Mouse (Mus musculus) CH12.LX (cell line): ENCODE data around the gene Dcbld1. TPM values are rescaled to one million over a fixed set of nuclear protein-coding genes. Genes with fewer than 3 reads are reported as not detected.

Experiments
- DNase-seq: peaks from one replicate; pipeline ENCODE4 v3.0.0-alpha.2; 2013; ENCODE audit errors: extremely low read depth
- H3K27ac ChIP-seq: 2 replicates; pipeline ENCODE4 v1.5.1; 2012; ENCODE audit warnings: low read depth, mild to moderate bottlenecking, control low read depth, moderate library complexity; ENCODE audit not compliant: insufficient read depth
- H3K27me3 ChIP-seq: replicated peaks from 2 replicates; pipeline ENCODE3; 2012; ENCODE audit warnings: inconsistent platforms
- H3K36me3 ChIP-seq, 2 experiments: replicated peaks in 1 of 2; 2 replicates each; pipeline versions ENCODE3 to v1.6.1; 2012; ENCODE audit warnings: inconsistent platforms in 1 of 2, low read length in 1 of 2, mild to moderate bottlenecking in 1 of 2, mixed read lengths in 1 of 2, moderate library complexity in 1 of 2; ENCODE audit not compliant: control insufficient read depth in 1 of 2, insufficient read depth in 1 of 2
- H3K4me1 ChIP-seq, 2 experiments: 2 replicates each; pipeline ENCODE4 v1.6.1; 2012; ENCODE audit warnings: inconsistent platforms in 1 of 2, moderate library complexity in 1 of 2; ENCODE audit not compliant: insufficient read depth in 2 of 2, control insufficient read depth in 1 of 2
- H3K4me2 ChIP-seq: 2 replicates; pipeline ENCODE4 v1.6.1; 2012; ENCODE audit warnings: low read depth, mild to moderate bottlenecking, control low read depth; ENCODE audit not compliant: poor library complexity, insufficient read depth, severe bottlenecking
- H3K4me3 ChIP-seq, 3 experiments: fragments of 150-350 bp in 1 of 3; sonication (generic) in 1 of 3; replicated peaks in 1 of 3; 2 replicates each; pipeline versions ENCODE3 to v1.5.1; 2011 to 2012; ENCODE audit warnings: low read depth in 2 of 3, low read length in 2 of 3, mild to moderate bottlenecking in 2 of 3, moderate library complexity in 2 of 3, control low read depth in 1 of 3, improper control_type of control experiment in 1 of 3, inconsistent platforms in 1 of 3, mixed read lengths in 1 of 3; ENCODE audit not compliant: poor library complexity in 1 of 3
- H3K79me2 ChIP-seq: replicated peaks from 2 replicates; pipeline ENCODE4 v1.6.1; 2012; ENCODE audit warnings: mild to moderate bottlenecking, moderate library complexity; ENCODE audit not compliant: control insufficient read depth, poor library complexity, insufficient read depth, severe bottlenecking; ENCODE audit errors: extremely low read depth
- H3K9ac ChIP-seq: 2 replicates; pipeline ENCODE4 v1.6.1; 2012; ENCODE audit warnings: low read depth, mild to moderate bottlenecking, control low read depth, moderate library complexity; ENCODE audit not compliant: insufficient read depth
- H3K9me3 ChIP-seq: replicated peaks from 2 replicates; pipeline ENCODE3; 2012; ENCODE audit warnings: low read length, inconsistent platforms, mixed read lengths
- BHLHE40 ChIP-seq: IDR thresholded peaks from 2 replicates; pipeline ENCODE4 v1.6.1; 2011; ENCODE audit warnings: mild to moderate bottlenecking, low read depth, low read length, improper control_type of control experiment
- CHD1 ChIP-seq: IDR thresholded peaks from 2 replicates; pipeline ENCODE4 v1.6.1; 2012; ENCODE audit warnings: low read depth, low read length, improper control_type of control experiment, inconsistent platforms
- CTCF ChIP-seq, 2 experiments: IDR thresholded peaks in 1 of 2; conservative IDR thresholded peaks in 1 of 2; 2 replicates each; pipeline ENCODE4 v1.5.1; 2011 to 2012; ENCODE audit warnings: low read depth in 2 of 2, low read length in 2 of 2, improper control_type of control experiment in 1 of 2, inconsistent platforms in 1 of 2, mild to moderate bottlenecking in 1 of 2, moderate library complexity in 1 of 2
- E2F4 ChIP-seq: IDR thresholded peaks from 2 replicates; pipeline ENCODE4 v1.6.1; 2011; ENCODE audit warnings: low read depth, low read length, improper control_type of control experiment; ENCODE audit not compliant: insufficient replicate concordance
- ELF1 ChIP-seq: IDR thresholded peaks from 2 replicates; pipeline ENCODE4 v1.6.1; 2014; ENCODE audit warnings: low read depth, mild to moderate bottlenecking, inconsistent platforms, low read length, improper control_type of control experiment
- EP300 ChIP-seq: IDR thresholded peaks from 2 replicates; pipeline ENCODE4 v1.6.1; 2011; ENCODE audit warnings: low read length, improper control_type of control experiment
- ETS1 ChIP-seq: conservative IDR thresholded peaks from 2 replicates; pipeline ENCODE4 v1.6.1; 2012; ENCODE audit warnings: low read depth, mild to moderate bottlenecking, inconsistent platforms, low read length, improper control_type of control experiment, moderate library complexity
- GABPA ChIP-seq: IDR thresholded peaks from 2 replicates; pipeline ENCODE4 v1.6.1; 2012; ENCODE audit warnings: low read depth, low read length, improper control_type of control experiment, inconsistent platforms; ENCODE audit not compliant: insufficient replicate concordance
- HCFC1 ChIP-seq: IDR thresholded peaks from 2 replicates; pipeline ENCODE4 v1.6.1; 2012; ENCODE audit warnings: low read depth, mild to moderate bottlenecking, inconsistent platforms, low read length, improper control_type of control experiment
- IRF4 ChIP-seq: IDR thresholded peaks from 2 replicates; pipeline ENCODE4 v1.6.1; 2014; ENCODE audit warnings: low read depth, mild to moderate bottlenecking, inconsistent platforms, low read length, improper control_type of control experiment
- JUN ChIP-seq: IDR thresholded peaks from 2 replicates; pipeline ENCODE4 v1.6.1; 2011; ENCODE audit warnings: low read depth, mild to moderate bottlenecking, low read length, improper control_type of control experiment, moderate library complexity; ENCODE audit not compliant: insufficient read depth
- JUND ChIP-seq: conservative IDR thresholded peaks from 2 replicates; pipeline ENCODE4 v1.6.1; 2011; ENCODE audit warnings: low read depth, low read length, improper control_type of control experiment
- MAFK ChIP-seq: IDR thresholded peaks from 2 replicates; pipeline ENCODE4 v1.6.1; 2011; ENCODE audit warnings: low read length, improper control_type of control experiment; ENCODE audit not compliant: insufficient replicate concordance
- MAZ ChIP-seq: IDR thresholded peaks from 2 replicates; pipeline ENCODE4 v1.6.1; 2012; ENCODE audit warnings: low read depth, mild to moderate bottlenecking, inconsistent platforms, low read length, improper control_type of control experiment, moderate library complexity
- MEF2A ChIP-seq: IDR thresholded peaks from 2 replicates; pipeline ENCODE4 v1.6.1; 2014; ENCODE audit warnings: low read depth, mild to moderate bottlenecking, inconsistent platforms, low read length, improper control_type of control experiment, borderline replicate concordance
- MXI1 ChIP-seq: IDR thresholded peaks from 2 replicates; pipeline ENCODE4 v1.6.1; 2011; ENCODE audit warnings: mild to moderate bottlenecking, low read depth, low read length, improper control_type of control experiment
- MYC ChIP-seq: IDR thresholded peaks from 2 replicates; pipeline ENCODE4 v1.6.1; 2011; ENCODE audit warnings: low read depth, mild to moderate bottlenecking, improper control_type of control experiment, low read length
- NELFE ChIP-seq: IDR thresholded peaks from 2 replicates; pipeline ENCODE4 v1.6.1; 2011; ENCODE audit warnings: low read depth, low read length, improper control_type of control experiment
- NRF1 ChIP-seq: IDR thresholded peaks from 2 replicates; pipeline ENCODE4 v1.6.1; 2014; ENCODE audit warnings: low read depth, mild to moderate bottlenecking, inconsistent platforms, low read length, improper control_type of control experiment, moderate library complexity
- POLR2A ChIP-seq: IDR thresholded peaks from 2 replicates; pipeline ENCODE4 v1.6.1; 2011; ENCODE audit warnings: low read depth, mild to moderate bottlenecking, improper control_type of control experiment, low read length
- RAD21 ChIP-seq: IDR thresholded peaks from 2 replicates; pipeline ENCODE4 v1.6.1; 2011; ENCODE audit warnings: low read depth, mild to moderate bottlenecking, low read length, improper control_type of control experiment, moderate library complexity
- RCOR1 ChIP-seq: conservative IDR thresholded peaks from 2 replicates; pipeline ENCODE4 v1.6.1; 2012; ENCODE audit warnings: low read depth, mild to moderate bottlenecking, inconsistent platforms, low read length, improper control_type of control experiment
- TCF12 ChIP-seq: IDR thresholded peaks from 2 replicates; pipeline ENCODE4 v1.6.1; 2014; ENCODE audit warnings: low read depth, mild to moderate bottlenecking, inconsistent platforms, low read length, improper control_type of control experiment
- UBTF ChIP-seq: IDR thresholded peaks from 2 replicates; pipeline ENCODE4 v1.6.1; 2012; ENCODE audit warnings: low read depth, mild to moderate bottlenecking, inconsistent platforms, low read length, improper control_type of control experiment, moderate library complexity
- USF1 ChIP-seq: IDR thresholded peaks from 2 replicates; pipeline ENCODE4 v1.6.1; 2014; ENCODE audit warnings: low read depth, mild to moderate bottlenecking, inconsistent platforms, low read length, improper control_type of control experiment
- ZC3H11A ChIP-seq: IDR thresholded peaks from 2 replicates; pipeline ENCODE4 v1.6.1; 2012; ENCODE audit warnings: low read depth, mild to moderate bottlenecking, inconsistent platforms, low read length, improper control_type of control experiment
- ZKSCAN1 ChIP-seq: IDR thresholded peaks from 2 replicates; pipeline ENCODE4 v1.6.1; 2012; ENCODE audit warnings: low read depth, inconsistent platforms, low read length, improper control_type of control experiment, borderline replicate concordance
- ZMIZ1 ChIP-seq: IDR thresholded peaks from 2 replicates; pipeline ENCODE4 v1.6.1; 2012; ENCODE audit warnings: low read depth, mild to moderate bottlenecking, inconsistent platforms, low read length, improper control_type of control experiment
- ZNF384 ChIP-seq: IDR thresholded peaks from 2 replicates; pipeline ENCODE4 v1.6.1; 2012; ENCODE audit warnings: low read depth, low read length, improper control_type of control experiment, inconsistent platforms
- dilution Hi-C: fragments of 300-500 bp; cut with MboI; formaldehyde crosslinking; loops from 2 replicates; pipeline ENCODE4 v1.14.3; 2020; ENCODE audit warnings: low sequenced_read_pairs; ENCODE audit not compliant: extremely low pct_unique_long_range_greater_than_20kb, extremely low pct_ligation_motif_present
- in situ Hi-C: fragments of 300-500 bp; cut with MboI; formaldehyde crosslinking; loops from 3 replicates; pipeline ENCODE4 v1.14.3; 2019; ENCODE audit warnings: low sequenced_read_pairs, low pct_ligation_motif_present, low pct_unique_long_range_greater_than_20kb, mixed read lengths
- polyA plus RNA-seq: library from polyadenylated mRNA; unstranded; fragments of >175 nt; gene quantifications from 2 replicates; pipeline ENCODE4 v1.2.1, GENCODE M21; 2012; ENCODE audit warnings: low read depth; ENCODE audit not compliant: insufficient read length
- total RNA-seq, 2 experiments: library from RNA; depleted of rRNA; stranded (reverse); fragments of 300-350 nt in 1 of 2; fragments of >200 nt in 1 of 2; gene quantifications; 2 replicates each; pipeline ENCODE4 v1.2.3; 2012 to 2014

Gene Dcbld1
- total and polyA plus RNA-seq, 3 experiments: 0.93 to 3.5 (median 2.7) TPM

DNA sequence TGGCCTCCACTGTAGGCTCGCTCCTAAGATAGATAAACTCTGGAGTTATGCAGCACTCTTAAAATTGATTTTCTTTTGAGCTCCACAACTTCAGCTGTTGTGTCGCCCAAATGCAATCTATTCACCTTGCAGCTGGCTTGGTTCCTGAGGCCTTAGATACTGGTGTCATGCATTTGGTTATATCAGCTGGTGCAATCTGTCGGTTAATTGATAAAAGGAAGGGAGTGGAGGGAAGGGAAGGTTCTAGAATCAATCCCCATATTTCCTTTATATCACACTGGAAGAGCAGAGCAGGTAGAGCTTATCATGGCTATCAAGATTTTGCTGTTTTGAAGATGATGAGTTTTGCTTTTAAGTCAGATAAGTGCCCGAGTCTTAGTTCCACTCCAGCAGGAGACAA, 26.8 kb downstream of the Dcbld1 start:
- dilution Hi-C loops: no loop called here

DNA sequence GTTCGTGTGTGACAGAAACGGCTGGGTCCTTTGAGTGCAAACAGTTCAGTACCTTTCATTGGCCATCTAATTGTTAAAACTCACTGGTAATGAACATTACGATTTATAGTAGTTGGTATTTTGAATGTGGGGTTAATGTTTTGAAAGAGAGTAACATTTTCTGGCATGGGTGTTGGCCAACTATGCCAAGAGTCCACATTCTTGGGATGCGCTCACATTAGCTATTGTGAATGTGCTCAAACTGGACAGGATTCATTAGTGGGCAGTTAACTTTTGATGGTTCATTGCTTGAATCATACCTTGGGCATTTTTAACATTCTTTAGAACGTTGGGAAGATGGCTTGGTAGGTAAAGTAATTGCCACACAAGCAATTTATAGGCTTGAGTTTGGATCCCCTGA, 30.7 kb downstream of the Dcbld1 start:
- Histone ChIP-seq H3K36me3 (no peaks in the 10 kb centered on the region), H3K9me3 (no peaks in the 10 kb centered on the region), H3K4me3 (no peak overlapping the region), H3K27ac (no peak overlapping the region), H3K79me2 (no peaks in the 10 kb centered on the region), H3K4me2 (no peak overlapping the region), H3K27me3 (no peaks in the 10 kb centered on the region), H3K9ac (no peak overlapping the region), H3K4me1 (no peaks in the 10 kb centered on the region)
- TF ChIP-seq JUN (no peak), HCFC1 (no peak), ZNF384 (no peak), CTCF (conservative IDR thresholded peaks at IDR 0.05 in 1 of 2, IDR thresholded peaks at IDR 0.05 in 1 of 2; ENCODE audit: low read depth in 2 of 2, low read length in 2 of 2) (no peak), MEF2A (no peak), ZC3H11A (no peak), ELF1 (no peak), BHLHE40 (no peak), E2F4 (no peak), NELFE (no peak), ZMIZ1 (no peak), EP300 (no peak), IRF4 (no peak), MAZ (no peak), RAD21 (no peak), UBTF (no peak), NRF1 (no peak), ETS1 (no peak), POLR2A (no peak), TCF12 (no peak)
- no peak for DNase-seq
- dilution Hi-C loops (no loop called here), in situ Hi-C loops (no loop called here)

More for the DNA sequence above, 26.8 kb downstream of the Dcbld1 start:
- Histone ChIP-seq H3K9ac (no peak overlapping the region), H3K79me2 (no peaks in the 10 kb centered on the region), H3K9me3 (no peaks in the 10 kb centered on the region), H3K4me3 (no peak overlapping the region), H3K27ac (no peak overlapping the region), H3K4me2 (no peak overlapping the region), H3K27me3 (no peaks in the 10 kb centered on the region), H3K36me3 (no peaks in the 10 kb centered on the region), H3K4me1 (no peaks in the 10 kb centered on the region)
- DNase-seq: no peak
- in situ Hi-C loops: no loop called here
- TF ChIP-seq CTCF (conservative IDR thresholded peaks at IDR 0.05 in 1 of 2, IDR thresholded peaks at IDR 0.05 in 1 of 2; ENCODE audit: low read depth in 2 of 2, low read length in 2 of 2) (no peak), ZKSCAN1 (no peak), USF1 (no peak), BHLHE40 (no peak), ELF1 (no peak), HCFC1 (no peak), RCOR1 (no peak), GABPA (no peak), MAFK (no peak), TCF12 (no peak), MEF2A (no peak), CHD1 (no peak), MXI1 (no peak), JUND (no peak), E2F4 (no peak), MYC (no peak), ZC3H11A (no peak), ZMIZ1 (no peak)
